Mouse (Mus musculus) neural tube, embryonic 13.5 days (tissue): ENCODE data around the gene C77080. TPM values are rescaled to one million over a fixed set of nuclear protein-coding genes. Genes with fewer than 3 reads are reported as not detected.

Experiments used
- ATAC-seq: fragments of 200-750 bp; cut with Nextera tagmentation; 2 replicates; pipeline ENCODE4 v1.8.0; 2017; ENCODE audit warnings: low read depth, mild to moderate bottlenecking, moderate TSS enrichment, moderate library complexity
- H3K27ac ChIP-seq: fragments of 300-500 bp; sonication (generic); replicated peaks from 2 replicates; pipeline ENCODE4 v1.5.1; 2015; ENCODE audit warnings: moderate library complexity, mild to moderate bottlenecking, inconsistent platforms
- H3K27me3 ChIP-seq: fragments of 300-500 bp; sonication (generic); 2 replicates; pipeline ENCODE4 v1.6.1; 2015; ENCODE audit warnings: mild to moderate bottlenecking, inconsistent platforms
- H3K36me3 ChIP-seq: fragments of 300-500 bp; sonication (generic); 2 replicates; pipeline ENCODE4 v1.6.1; 2015; ENCODE audit warnings: mild to moderate bottlenecking, inconsistent platforms
- H3K4me1 ChIP-seq: fragments of 300-500 bp; sonication (generic); replicated peaks from 2 replicates; pipeline ENCODE4 v1.6.1; 2015; ENCODE audit warnings: inconsistent platforms
- H3K4me2 ChIP-seq: fragments of 300-500 bp; sonication (generic); 2 replicates; pipeline ENCODE4 v1.6.1; 2015; ENCODE audit warnings: inconsistent platforms, mild to moderate bottlenecking, moderate library complexity
- H3K4me3 ChIP-seq: fragments of 300-500 bp; sonication (generic); 2 replicates; pipeline ENCODE4 v1.5.1; 2015; ENCODE audit warnings: mild to moderate bottlenecking, inconsistent platforms
- H3K9ac ChIP-seq: fragments of 300-500 bp; sonication (generic); 2 replicates; pipeline ENCODE4 v1.6.1; 2015; ENCODE audit warnings: moderate library complexity, mild to moderate bottlenecking, inconsistent platforms
- H3K9me3 ChIP-seq: fragments of 300-500 bp; sonication (generic); 2 replicates; pipeline ENCODE4 v1.6.1; 2016; ENCODE audit warnings: inconsistent platforms
- WGBS: fragments of 180-500 bp; shearing (Covaris S2); methylation state at CpG from one replicate; pipeline ENCODE4 v1.1.7; 2015; 5-methylcytosine and 5-hydroxymethylcytosine counted together
- polyA plus RNA-seq: library from polyadenylated mRNA; unstranded; fragments of >200 nt; fragmentation: Nextera tagmentation; extraction: Ambion mirVana; gene quantifications from 2 replicates; pipeline ENCODE4 v1.2.1, GENCODE M21; 2015

Gene C77080
- polyA plus RNA-seq, 1 experiment from 2014 or later: 10.3 TPM

DNA sequence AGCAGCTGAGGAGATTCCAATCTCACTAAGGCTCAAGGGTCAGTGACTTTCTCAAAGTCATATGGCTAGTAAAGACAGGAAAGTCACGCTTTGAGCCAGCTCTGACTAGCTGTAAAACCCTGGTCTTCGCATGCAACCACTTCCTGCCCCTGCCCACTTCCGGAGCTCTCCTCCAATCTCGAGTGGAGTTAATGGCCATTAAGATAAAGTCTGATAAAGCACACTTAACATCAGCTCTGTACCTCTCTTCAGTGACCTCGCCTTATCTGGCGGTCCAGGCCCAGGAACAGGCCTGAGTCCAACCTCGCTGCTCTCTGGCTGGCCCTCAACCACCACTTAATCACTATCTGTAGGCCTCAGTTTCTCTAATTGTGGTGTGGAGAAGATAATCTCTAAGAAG lies 26.7 kb downstream of the C77080 start:
- no peaks in the 10 kb centered on the region for H3K36me3 ChIP-seq
- ATAC-seq: no peak
- no peaks in the 10 kb centered on the region for H3K9me3 ChIP-seq
- H3K27ac ChIP-seq: no peak overlapping the region
- no peaks in the 10 kb centered on the region for H3K27me3 ChIP-seq
- no peak overlapping the region for H3K9ac ChIP-seq
- WGBS: 75% methylated on average over 7 of the region's 7 CpGs
- H3K4me1 ChIP-seq: peaks cover 36% of the 10 kb centered on the region
- no peak overlapping the region for H3K4me3 ChIP-seq
- H3K4me2 ChIP-seq: no peak overlapping the region

- H3K9me3 ChIP-seq: no peaks in the 10 kb centered on the region
- H3K36me3 ChIP-seq: no peaks in the 10 kb centered on the region
- H3K4me3 ChIP-seq: no peak overlapping the region
- H3K4me1 ChIP-seq: peaks cover 30% of the 10 kb centered on the region
- H3K27me3 ChIP-seq: no peaks in the 10 kb centered on the region
- ATAC-seq: no peak
- H3K4me2 ChIP-seq: no peak overlapping the region
- no peak overlapping the region for H3K27ac ChIP-seq
- H3K9ac ChIP-seq: no peak overlapping the region
- WGBS: 77% methylated on average over 9 of the region's 9 CpGs
Measured at GRCm38 (mm10) chr4:129232561-129233360, 28.4 kb downstream of the C77080 start.

DNA sequence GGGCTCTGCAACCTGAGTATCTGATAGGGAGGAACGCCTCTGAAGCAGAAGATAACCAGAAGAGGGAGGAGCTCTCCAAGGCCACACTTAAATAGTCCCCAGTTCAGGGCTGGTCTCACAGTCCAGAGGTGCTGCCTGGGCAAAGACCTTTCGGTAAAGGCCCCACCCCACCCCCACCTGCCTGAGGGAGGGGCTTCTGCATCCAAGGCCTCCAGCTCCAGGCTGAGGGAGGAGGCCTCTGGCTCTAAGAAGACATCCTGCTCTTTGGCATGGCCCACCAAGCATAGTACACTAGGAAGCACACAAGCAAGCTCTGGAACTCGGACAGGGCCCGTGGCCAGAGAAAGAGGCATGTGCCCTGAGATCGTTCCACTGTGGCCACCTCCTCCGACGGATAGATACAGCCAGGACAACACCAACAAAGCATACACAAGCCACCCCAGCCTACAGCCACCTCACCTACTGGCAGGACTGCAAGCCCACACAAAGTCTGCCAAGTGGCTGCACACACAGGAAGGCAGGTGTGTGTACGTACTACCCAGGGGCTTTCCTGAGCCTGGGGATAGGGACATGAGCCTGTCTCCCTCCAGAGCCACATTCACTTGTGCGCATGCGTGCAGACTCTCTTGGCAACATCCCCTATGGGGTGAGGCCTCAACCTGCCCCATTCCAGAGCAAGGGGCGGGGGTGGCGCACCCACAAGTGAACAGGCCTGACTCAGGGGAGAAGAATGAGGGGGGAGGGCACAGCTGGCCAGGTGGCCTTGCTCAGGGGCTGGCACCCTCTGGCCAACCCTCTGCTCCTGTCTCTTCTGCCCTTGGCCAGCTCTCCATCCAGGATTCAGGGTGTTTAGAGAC lies 29.4 kb downstream of the C77080 start:
- no peak overlapping the region for H3K4me3 ChIP-seq
- no peak for ATAC-seq
- no peak overlapping the region for H3K4me2 ChIP-seq
- H3K9me3 ChIP-seq: no peaks in the 10 kb centered on the region
- H3K9ac ChIP-seq: no peak overlapping the region
- no peaks in the 10 kb centered on the region for H3K36me3 ChIP-seq
- H3K4me1 ChIP-seq: peaks cover 30% of the 10 kb centered on the region
- H3K27me3 ChIP-seq: no peaks in the 10 kb centered on the region
- 68% methylated on average over 12 of the region's 12 CpGs for WGBS
- no peak overlapping the region for H3K27ac ChIP-seq

DNA sequence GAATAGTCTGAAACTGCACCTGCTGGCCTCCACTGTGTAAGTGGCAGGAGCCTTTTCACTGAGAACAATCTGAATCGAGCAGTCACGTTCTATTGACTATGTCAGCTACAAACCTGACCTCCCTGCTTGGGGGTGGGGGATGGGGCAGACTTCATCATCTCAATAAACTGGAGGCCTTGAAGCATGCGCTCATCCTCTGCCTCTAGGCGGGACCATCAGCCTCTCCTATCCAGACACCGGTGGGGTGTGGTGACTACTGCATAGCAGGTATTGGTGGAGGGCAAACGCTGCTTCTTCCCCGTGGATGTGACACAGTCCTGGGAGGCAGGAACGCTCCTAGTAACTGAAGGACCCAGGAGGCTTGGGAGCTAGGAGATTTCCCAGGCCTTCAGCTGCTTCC lies 30.3 kb downstream of the C77080 start:
- Histone ChIP-seq H3K9ac (no peak overlapping the region), H3K27ac (no peak overlapping the region), H3K27me3 (no peaks in the 10 kb centered on the region; the same call in 1 of the 2 replicates), H3K4me3 (no peak overlapping the region), H3K9me3 (no peaks in the 10 kb centered on the region), H3K4me2 (no peak overlapping the region), H3K4me1 (peaks cover 33% of the 10 kb centered on the region), H3K36me3 (no peaks in the 10 kb centered on the region)
- 64% methylated on average over 8 of the region's 8 CpGs for WGBS
- no peak for ATAC-seq

- peak overlapping the region; percentile 66 for H3K4me2 ChIP-seq
- ATAC-seq: no peak
Measured at GRCm38 (mm10) chr4:129227985-129228381, 33.2 kb downstream of the C77080 start.

DNA sequence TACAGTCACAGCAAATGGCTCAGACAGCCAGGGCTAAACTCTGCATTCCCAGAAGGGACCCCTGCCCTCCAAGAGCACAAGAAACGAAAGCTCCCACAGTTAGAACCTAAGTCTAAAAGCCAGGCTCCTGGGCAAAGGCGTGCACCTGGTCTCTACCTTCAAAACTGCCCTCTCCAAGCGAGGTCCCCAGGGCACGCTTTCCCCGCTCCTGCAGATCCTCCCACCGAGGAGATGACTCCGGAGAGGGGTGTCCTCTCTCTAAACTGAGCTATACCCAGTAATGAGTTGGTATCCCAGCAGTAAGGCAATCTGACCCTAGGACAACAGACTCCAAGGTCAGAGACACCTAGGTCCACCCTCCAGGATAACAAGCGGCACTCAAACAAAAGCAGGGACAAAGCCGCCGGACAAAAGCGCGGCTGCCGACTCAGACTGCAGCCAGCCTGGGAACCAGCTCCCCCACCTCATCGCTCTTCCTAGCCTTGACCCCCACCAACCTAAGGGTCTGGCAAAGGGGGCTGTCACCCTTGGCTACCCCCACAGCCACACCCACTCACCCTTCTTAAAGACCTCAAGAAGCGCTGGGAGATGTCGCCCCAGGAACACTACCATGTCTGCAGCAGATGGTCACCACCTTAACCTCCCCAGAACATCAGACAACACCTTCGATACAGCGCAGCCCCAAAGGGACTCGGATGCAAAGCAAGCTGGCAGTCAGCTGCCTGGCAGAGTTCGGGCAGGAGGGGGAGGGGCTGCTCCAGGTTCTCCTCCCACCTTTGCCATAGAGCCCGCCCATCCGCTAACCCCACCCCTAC lies 33.8 kb downstream of the C77080 start:
- H3K4me1 ChIP-seq: peaks cover 57% of the 10 kb centered on the region
- H3K27ac ChIP-seq: peak overlapping the region; percentile 83
- ATAC-seq: peak; percentile 29; the same call in 1 of the 2 replicates
- WGBS: 4% methylated on average over 22 of the region's 22 CpGs
- H3K4me3 ChIP-seq: peak overlapping the region; percentile 49
- H3K27me3 ChIP-seq: no peaks in the 10 kb centered on the region; the same call in 1 of the 2 replicates
- peak overlapping the region; percentile 81 for H3K9ac ChIP-seq
- H3K36me3 ChIP-seq: peaks cover 26% of the 10 kb centered on the region
- H3K9me3 ChIP-seq: no peaks in the 10 kb centered on the region
- H3K4me2 ChIP-seq: peak overlapping the region; percentile 66

More at GRCm38 (mm10) chr4:129227985-129228381, 33.2 kb downstream of the C77080 start:
- peak overlapping the region; percentile 49 for H3K4me3 ChIP-seq
- H3K9me3 ChIP-seq: no peaks in the 10 kb centered on the region
- 13% methylated on average over 8 of the region's 8 CpGs for WGBS
- H3K36me3 ChIP-seq: peaks cover 21% of the 10 kb centered on the region; the same call in 1 of the 2 replicates
- peaks cover 51% of the 10 kb centered on the region for H3K4me1 ChIP-seq
- peak overlapping the region; percentile 81 for H3K9ac ChIP-seq
- H3K27me3 ChIP-seq: no peaks in the 10 kb centered on the region; the same call in 1 of the 2 replicates
- H3K27ac ChIP-seq: peak overlapping the region; percentile 83

GRCm38 (mm10) chr4:129226441-129226963 lies 34.7 kb downstream of the C77080 start:
- H3K9ac ChIP-seq: peak overlapping the region; percentile 81
- peaks cover 57% of the 10 kb centered on the region for H3K4me1 ChIP-seq
- H3K27ac ChIP-seq: peak overlapping the region; percentile 83
- peak overlapping the region; percentile 49 for H3K4me3 ChIP-seq
- 27% methylated on average over 5 of the region's 5 CpGs for whole genome bisulfite sequencing
- ATAC-seq: no peak
- H3K4me2 ChIP-seq: peak overlapping the region; percentile 66
- peaks cover 35% of the 10 kb centered on the region for H3K36me3 ChIP-seq
- no peaks in the 10 kb centered on the region for H3K9me3 ChIP-seq
- no peaks in the 10 kb centered on the region; the same call in 1 of the 2 replicates for H3K27me3 ChIP-seq

DNA sequence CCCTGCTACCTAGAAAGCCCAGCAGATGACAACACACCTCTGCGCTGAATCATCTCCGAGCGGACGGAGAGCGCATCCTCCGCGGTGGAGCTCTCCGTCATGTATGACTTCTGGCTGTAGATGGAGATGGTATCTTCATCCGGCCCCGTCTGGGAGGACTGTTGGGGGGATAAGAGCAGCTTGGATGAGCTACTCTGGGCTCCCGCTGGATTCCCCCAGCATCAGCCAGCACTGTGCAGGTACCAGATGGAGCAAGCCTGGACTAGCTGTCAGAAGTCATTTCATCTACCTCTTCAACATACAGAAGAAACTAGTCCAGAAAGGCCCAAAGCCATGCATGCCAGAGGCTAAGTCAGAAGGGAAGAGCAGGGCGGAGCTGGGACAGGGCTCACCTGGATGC lies 35.9 kb downstream of the C77080 start:
- H3K27me3 ChIP-seq: no peaks in the 10 kb centered on the region; the same call in 1 of the 2 replicates
- no peaks in the 10 kb centered on the region for H3K9me3 ChIP-seq
- peaks cover 53% of the 10 kb centered on the region for H3K4me1 ChIP-seq
- H3K27ac ChIP-seq: no peak overlapping the region
- H3K4me2 ChIP-seq: 0 out of 2 replicates have a peak overlapping the region, but pooled peaks have one; percentile 66
- 97% methylated on average over 12 of the region's 12 CpGs for WGBS
- H3K36me3 ChIP-seq: peaks cover 47% of the 10 kb centered on the region
- 0 out of 2 replicates have a peak overlapping the region, but pooled peaks have one; percentile 81 for H3K9ac ChIP-seq
- no peak overlapping the region for H3K4me3 ChIP-seq
- ATAC-seq: no peak

DNA sequence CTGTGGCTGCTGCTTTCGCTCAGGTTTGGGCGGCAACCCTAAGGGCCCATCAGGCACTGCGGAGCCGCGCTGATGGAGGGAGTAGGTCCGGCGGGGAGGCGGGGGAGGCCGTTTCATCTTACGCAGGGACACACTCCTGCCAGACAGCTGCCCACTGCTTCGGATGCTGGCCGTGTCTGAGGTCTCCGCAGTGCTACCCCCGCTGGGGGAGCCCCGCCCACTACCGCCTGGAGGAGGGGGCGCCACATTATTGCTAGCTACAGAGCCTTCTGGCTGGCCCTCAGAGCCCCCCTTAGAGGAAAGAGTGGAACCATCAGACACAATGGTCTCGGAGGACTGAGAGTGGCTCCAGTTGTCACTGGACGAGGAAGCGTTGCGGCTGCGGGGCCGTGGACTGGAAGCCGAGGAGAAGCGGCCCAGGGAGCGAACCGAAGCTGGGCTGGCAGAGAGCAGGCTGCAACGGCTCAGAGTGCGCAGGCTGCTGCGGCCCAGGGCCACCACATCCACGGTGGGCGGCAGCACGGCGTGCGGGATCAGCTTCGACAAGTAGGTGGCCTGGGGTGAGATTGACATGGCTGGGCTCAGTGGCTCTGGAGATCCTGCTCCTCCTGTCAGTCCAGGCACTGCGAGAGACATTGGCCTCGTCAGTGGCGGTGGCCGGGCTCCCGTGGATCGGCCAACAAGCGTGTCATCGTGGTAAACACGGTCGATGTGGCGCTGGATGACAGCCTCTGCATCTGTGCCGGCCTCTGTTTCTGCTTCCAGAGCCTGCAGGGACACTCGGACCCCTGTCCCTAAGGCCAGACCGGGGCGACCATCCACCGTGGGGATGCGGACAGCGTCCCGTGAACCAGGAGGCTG lies 37.6 kb downstream of the C77080 start:
- H3K9ac ChIP-seq: peak overlapping the region; percentile 63
- H3K27me3 ChIP-seq: no peaks in the 10 kb centered on the region; the same call in 1 of the 2 replicates
- peaks cover 53% of the 10 kb centered on the region for H3K4me1 ChIP-seq
- H3K9me3 ChIP-seq: no peaks in the 10 kb centered on the region
- H3K27ac ChIP-seq: peak overlapping the region; percentile 52
- 20% methylated on average over 55 of the region's 55 CpGs for WGBS
- peak; percentile 36 for ATAC-seq
- H3K4me2 ChIP-seq: peak overlapping the region; percentile 57
- peaks cover 64% of the 10 kb centered on the region for H3K36me3 ChIP-seq
- H3K4me3 ChIP-seq: peak overlapping the region; percentile 31

- peaks cover 77% of the 10 kb centered on the region for H3K36me3 ChIP-seq
- no peak overlapping the region for H3K9ac ChIP-seq
Measured at GRCm38 (mm10) chr4:129222019-129222925, 38.9 kb downstream of the C77080 start.

More at GRCm38 (mm10) chr4:129222019-129222925, 38.9 kb downstream of the C77080 start:
- Histone ChIP-seq H3K4me2 (no peak overlapping the region), H3K9me3 (no peaks in the 10 kb centered on the region), H3K4me1 (peaks cover 42% of the 10 kb centered on the region), H3K27me3 (no peaks in the 10 kb centered on the region; the same call in 1 of the 2 replicates), H3K27ac (no peak overlapping the region), H3K4me3 (no peak overlapping the region)
- ATAC-seq: no peak
- 75% methylated on average over 31 of the region's 31 CpGs for WGBS
